Mouse (Mus musculus): ENCODE measurements at regions not wholly inside any gene's neighbourhood (a gene's known extent, or its start where the extent isn't known, plus 50 kb on each side); places are given as distances from the start of the nearest gene placed in this dataset.

DNA sequence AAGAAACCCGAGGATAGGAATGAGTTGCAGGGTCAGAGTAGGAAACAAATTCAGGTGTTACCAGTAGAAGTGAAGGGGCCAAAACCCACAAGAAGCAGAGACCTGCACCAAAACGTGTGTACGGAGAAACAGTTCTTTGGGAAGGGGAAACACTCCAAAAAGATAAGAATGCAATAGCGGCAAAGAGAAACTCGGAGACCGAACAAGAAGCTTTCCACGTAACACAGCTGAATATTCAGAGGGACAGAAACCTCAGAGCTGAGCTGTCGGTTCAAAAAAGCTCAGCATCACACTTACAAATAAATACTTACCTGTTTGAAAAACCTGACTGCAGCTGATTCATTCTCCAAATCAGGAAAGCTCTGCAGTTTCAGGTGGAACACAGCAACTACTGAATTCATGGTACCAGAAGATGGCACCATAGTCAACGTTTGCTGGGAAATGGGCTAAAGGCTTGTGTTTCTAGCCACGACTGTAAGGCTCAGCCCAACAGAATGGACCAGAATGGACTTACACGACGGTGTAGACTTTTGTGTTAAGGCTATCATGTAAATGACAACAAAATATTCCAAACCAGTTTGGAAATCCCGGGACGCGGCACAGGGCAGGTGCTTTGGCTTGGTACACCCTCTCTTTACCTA, 484.9 kb downstream of the Plcl1 start:
- ATAC-seq = no peak

DNA sequence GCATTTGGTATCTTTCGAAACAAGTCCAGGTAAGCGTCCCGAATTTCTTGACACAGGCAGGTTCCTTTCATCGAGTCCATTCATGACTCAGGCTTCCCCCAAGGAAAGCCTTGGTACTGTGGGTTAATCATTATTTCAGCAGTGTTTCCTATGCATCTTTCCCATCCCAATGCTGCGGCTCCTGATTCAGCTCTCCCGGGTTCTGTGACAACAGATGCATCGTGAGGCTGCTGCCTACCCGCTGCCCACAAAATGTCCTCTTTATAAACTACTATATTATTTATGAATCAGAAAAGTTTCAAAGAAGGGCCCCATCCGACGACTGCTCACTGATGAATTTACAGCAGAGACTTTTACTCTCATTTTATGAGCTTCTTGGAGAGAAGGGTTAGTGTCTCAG, 486.2 kb downstream of the Plcl1 start:
- no peak for ATAC-seq

DNA sequence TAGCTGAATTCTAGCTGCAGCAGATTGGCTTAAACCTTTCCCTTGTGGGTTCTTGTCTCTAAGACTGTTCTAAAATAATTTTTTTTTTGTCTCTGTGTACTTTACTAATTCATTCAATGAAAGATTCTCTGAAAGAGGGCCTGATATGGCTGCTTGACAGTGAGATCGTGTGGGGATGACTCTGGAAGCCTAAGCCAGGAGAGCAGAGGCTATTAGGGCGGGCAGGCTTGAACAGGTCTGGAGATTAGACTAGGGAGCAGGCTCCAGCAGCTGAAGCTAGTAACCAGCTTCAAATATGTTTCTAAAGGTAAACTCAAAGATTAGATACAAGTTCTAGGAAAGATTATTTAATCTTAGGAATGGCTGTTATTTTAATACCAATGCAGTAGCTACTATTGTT, 491.9 kb downstream of the Plcl1 start:
- ATAC-seq = no peak

DNA sequence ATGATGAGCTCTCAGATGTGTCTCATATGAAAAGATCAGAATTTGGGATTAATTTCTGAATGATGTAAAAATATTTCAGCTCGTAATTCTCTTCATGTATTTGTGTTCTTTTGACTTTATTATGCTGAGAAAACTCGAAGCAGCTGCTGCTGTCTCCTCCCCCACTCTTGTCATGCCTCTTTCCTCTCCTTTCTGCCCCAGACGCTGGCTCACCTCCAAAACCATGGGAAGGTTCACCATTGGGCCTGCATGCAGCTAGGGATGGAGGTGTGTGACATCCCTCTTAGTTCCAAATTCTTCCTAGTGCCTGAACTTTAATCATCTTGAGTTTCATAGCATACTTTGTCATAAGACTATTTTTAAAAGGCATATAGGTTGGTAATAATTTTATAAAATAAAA, 492.3 kb downstream of the Plcl1 start:
- ATAC-seq = no peak

DNA sequence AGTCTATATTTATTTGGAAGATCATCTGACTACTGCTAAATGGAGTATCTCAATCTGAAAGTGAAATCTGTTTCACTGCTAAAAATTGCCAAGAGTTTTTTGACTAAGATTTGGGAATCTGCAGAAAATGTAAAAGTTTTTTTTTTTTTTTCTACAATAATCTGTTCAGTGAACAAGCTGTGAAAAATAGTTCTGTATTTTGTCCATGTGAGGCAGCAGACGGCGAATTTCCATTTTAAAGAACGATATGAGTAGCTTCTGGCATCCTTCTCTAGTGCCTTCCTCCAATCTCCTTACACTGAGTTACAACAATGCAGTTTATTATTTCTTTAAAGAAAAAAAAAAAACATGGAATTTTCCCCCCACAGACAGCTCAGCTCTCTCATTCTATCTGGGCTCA, 494.3 kb downstream of the Plcl1 start:
- no peak for ATAC-seq

DNA sequence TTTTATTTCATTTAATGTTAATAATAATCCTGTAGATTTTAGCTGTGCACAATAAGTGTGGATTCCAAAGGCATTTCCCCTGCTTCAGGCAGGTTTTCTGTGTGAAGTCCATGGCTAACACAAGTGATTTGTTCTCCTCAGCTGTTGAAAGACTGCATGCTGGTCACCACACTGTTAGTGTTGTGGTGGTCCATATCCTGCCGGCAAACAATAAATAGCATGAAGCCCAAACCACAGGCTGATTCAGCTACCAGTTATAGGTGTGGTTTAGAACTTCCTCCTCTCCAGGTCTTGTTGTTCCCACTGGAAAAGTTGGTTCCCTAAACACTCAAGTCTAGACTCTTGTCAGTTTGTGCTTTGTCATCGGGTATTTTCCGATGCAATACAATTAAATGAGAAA, 497.5 kb downstream of the Plcl1 start:
- no peak for ATAC-seq

DNA sequence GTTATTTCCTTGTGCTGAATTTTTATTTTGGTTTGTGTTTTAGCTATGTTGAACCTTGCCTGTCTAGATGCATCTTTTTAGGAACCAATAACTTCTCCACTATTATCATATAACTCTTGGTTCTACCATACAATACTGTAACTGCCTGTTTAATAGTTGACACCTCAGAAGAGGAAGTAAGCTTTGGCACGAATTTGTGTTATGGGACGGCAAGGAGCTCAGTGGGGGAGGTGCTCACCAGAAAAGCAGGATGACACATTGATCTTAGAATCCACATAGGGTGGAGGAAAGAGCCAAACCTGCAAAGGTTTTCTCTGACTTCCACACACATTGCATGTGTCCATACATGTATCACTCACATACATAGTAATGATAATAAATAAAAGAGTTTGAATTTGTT, 498.9 kb downstream of the Plcl1 start:
- no peak for ATAC-seq

DNA sequence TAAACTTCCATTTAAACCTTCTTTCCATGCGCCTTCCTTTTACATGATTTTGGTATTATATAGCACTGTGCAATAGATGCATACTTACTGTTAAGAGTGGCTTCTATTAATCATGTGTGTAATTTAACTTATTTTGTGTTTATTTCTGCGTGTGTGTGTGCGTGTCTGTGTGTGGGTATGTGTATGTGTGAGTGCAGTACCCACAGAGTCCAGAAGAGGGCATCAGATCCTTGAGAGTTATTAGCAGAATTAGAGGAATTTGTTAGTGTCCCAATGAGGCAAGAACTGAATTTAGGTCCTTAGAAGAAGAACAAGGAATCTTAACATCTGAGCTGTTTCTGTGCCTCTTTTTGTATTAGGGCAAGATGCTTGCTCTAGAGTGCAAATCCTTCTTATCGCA, 499.5 kb downstream of the Plcl1 start:
- ATAC-seq = no peak

DNA sequence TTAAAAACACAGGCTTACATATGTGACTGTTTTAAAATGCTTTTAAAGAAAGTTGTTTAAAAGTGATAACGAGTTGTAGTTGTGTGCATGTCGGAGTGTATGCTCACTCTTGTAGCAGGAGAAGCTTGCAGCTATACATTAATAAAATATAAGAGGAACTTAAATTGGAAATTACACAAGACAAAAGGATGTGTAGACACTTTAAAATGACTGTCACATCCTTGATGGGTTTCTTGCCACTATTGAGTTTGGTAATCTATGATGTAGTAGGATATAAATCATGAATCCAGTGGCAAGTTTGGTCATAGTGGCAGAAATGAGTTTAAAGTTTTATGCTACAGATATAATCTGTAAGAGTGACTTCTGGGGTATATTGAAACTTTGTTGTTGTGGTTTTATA, 504.3 kb downstream of the Plcl1 start:
- no peak for ATAC-seq

DNA sequence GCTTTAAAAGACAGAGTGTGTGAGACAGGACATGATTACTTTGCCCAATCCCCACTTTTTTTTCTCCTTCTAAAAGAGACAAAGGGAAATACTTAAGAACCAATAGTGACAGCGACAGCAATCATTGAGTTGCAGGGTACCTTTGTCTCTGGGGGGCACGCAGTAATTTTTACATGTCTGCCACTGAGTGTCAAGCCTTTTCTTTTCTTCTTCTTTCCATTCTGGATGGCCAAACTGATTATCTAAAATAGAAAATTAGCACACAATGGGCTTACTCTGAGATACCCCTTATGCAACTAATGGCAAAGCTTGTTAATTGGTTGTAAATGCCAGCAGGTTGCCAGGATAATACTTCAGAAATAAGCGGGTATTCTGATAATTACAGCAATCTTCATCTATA, 508.6 kb downstream of the Plcl1 start:
- ATAC-seq = no peak

DNA sequence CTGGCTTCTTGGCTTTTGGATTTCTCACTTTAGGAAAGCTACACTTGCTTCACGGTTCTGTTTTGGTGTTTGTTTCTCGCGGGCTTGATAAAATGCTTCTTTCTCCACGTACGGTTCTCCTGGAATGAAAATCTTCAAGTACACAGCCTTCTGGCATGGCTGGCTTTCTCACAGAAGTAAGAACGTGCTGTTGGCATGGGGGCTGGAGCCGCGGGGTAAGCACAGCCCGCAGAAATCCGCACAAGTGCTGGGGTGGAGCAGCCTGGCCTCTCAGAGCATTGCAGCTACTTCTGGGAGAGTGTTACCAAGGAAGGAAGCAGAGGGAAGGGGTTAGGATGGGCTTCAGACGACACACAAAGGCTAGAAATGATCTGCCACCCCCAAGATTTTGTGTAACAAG, 510.2 kb downstream of the Plcl1 start:
- ATAC-seq = no peak

DNA sequence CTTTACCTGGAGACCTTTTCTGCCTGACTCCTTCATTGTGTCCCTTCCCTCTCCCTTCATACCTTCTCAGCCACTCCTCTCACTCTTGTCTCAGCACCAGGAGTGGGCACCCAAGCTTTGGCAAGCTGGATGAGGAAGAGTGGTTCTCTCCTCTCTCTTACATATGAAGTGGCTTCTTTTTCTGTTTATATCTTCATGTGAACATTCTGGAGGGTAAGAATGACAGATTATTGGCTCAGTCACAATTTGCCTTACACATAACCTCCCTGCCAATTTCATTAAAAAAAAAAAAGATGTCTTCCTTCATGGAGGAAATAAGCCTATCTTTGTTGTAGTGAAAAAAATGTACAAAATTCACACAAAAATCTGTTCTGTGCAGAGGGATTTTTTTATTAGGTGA, 513.8 kb downstream of the Plcl1 start:
- no peak for ATAC-seq

DNA sequence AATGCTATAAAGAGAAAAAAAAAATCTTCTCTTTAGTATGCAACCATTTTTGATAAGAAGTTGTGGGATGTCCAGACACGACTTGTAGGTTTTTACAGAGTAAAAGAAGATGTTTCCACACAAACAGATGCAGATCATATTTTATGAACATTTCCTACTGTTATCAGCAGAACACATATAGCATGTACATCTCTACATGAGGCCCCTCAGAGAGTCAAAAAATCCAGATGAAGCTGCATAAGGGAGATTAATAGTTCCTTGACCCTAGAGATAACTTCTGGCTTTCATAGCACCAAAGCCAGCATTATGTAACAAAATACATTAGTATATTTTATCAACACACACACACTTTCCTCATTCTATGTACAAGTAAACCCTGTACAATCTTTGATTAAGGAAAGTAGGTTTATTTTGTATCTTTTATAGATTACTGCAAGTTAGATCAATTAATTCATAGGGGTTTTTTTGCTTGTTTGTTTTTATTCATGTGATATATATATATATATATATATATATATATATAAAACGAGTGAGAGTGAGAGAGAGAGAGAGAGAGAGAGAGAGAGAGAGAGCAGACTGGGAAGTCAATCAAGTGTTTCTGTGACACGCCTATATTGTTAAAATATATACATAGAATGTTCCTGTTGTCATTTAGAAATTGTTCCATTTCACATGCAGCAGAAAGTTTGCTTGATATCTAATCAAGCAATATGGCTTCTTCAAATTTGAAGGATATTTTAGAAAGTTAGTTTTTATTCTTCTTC, 541.2 kb downstream of the Plcl1 start:
- ATAC-seq = no peak

DNA sequence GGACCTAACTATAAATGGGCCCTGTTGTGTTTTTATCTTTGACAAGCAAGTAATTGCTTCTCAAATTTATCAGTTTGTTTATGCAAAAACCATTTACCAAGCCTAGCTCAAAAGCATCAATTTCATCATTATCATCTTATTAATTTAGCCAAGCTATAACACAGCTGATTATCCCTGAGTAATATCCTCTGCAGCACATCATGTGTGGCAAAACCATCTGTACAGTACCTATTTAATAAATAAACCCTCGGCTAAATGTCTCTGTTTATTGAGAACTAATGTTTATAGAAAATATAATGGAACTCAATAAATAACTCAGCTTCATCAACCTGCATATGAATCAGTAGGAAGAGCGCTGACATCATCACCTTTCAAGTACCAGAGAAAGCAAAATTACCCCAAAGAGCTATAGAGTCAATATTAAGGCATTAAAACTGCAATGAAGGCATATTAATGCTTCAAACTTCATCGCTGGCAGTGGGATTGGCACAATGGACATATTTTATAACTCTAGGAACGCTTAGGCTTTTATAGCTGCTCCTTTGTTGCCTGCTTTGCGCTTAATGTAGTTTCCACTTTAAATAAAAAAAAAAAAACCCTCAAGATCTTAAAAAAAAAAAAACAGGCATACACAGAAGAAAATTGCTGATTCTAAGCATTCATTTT, 542.0 kb downstream of the Plcl1 start:
- no peak for ATAC-seq

DNA sequence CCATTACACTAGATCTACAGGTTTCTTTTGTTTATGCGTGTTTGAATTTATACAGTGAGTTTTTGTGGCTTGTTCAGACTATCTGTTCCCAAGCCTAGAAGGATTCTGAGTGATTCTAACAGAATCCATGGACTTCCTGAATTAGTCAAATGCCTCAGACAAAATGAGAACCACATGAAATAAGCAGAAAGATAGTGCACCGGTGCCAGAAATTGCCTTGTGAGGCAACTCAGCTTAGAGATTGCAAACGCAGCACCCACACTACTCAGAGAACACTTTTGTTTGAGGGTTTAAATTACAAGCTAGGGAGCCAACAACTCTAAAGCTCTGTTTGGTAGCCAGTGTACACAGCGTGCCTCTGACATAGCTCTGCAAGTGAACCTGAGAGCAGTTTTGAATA, 543.9 kb downstream of the Plcl1 start:
- no peak for ATAC-seq

DNA sequence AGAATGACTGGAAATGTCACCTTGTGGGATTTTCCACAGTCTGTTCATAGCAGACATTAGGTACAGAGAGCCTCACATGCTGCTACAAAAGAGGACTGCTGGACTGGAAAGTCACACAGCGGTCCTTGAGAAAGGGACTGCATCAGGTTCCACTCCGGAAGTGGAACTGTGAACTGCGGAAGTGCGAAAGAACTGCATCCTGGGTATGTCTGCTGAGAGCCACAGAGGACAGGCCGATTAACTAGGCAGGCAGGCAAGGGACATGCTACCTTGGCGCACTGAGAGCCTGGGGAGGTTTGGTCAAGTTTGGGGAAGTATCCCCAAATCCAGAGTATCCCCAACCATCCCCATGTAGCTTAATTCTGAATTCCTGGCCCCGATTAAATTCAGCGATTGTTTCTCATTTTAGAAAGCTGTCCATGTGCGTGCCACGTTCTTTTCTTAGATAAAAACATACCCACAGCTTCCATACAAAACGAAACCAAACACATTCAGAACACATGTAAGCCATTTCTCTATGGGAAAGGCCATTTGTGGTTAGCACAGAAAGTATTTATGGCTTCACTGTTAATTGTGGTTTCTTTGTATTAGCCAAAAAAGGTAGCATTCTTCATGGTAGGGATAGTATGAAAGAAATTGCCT, 552.2 kb downstream of the Plcl1 start:
- no peak for ATAC-seq

DNA sequence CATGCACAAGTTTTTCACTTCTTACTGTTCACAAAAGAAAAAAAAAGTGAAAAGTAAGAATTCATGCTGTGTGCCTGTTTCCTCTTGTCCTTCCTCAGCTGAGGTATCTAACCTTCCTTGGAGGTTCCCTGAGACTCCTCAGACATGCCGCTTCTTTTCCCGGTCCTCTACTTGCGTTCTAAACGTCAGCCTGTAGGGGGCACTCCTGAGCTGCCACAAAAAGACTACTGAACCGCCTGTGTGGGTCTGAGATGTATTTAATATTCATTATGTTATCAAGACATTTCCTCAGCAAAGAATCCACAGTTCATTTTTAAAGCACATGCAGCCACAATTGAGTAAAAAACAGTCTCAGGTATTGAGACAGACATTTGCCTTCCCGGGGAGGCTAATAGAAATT, 554.6 kb downstream of the Plcl1 start:
- ATAC-seq = no peak

DNA sequence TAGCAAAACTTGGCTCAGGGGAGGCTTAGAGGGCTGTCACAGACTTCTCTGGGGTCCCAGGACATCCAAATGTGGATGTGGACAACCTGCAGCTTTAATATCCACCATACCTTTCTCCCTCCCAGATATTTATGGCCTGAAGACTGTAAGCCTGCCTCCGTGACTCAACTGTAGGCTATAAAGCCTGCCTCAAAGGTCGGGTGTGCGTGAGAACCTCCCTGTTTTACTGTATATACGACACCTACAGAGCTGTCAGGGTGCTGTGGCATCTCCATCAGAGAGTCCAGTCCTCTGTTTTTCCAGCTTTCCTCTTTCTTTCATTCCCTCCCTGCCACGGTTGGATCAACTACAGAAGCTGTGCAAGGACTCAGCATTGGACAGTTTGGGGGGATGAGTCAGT, 558.1 kb downstream of the Plcl1 start:
- ATAC-seq = no peak

DNA sequence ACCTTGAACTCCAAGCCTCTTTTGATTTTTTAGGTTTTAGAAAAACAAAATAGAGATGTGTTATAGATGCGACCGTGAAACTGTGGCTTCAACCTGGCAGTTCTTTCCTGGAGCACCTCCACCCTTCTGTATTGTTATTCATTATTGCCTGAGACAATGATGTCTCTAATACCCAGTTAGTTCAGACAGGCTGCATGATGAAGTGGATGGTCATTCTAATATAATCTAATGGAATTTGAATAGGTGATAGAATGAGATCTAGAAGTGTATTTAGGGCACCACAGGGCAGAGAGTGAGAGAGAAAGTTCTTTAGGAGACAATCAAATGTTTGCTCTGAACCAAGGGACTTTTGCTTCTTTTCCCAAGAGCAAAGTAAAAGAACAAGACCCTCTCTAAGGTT, 560.6 kb downstream of the Plcl1 start:
- no peak for ATAC-seq

DNA sequence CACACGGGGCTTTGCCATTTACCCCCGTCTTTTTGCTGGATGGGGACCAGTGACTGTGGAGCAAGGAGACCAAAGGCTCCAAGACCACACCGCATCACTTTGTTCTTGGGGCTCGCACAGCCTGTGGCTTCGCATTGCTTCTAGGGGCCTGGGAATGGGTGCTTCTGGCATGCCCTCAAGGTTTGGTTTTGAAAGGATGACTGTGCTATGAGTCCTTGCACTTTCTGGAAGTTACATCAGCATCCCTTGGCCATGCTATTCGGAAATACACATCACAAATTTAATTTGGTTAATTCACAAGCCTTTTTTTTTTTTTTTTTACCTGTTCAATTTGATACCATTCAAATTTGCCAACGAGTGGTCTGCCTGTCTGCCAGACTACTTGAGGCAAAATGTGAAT, 562.1 kb downstream of the Plcl1 start:
- no peak for ATAC-seq

DNA sequence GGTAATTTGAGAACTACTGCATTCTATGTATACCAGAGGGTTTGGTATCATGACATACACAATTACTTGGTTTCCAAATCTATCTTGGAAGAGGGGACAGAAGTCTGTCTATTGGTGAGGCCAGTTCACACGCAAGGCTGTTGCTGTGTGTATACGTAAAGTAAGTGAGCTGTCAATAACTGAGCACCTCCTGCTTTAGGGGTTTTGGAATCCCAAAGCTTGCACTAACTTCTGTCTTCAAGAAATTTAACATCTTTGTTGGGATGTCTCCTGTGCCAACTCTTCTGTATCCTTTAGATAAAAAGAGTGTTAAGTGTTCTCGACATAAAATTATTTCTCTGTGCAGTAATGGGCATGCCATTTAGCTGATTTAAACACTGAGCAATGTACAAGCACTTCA, 572.1 kb downstream of the Plcl1 start:
- no peak for ATAC-seq

DNA sequence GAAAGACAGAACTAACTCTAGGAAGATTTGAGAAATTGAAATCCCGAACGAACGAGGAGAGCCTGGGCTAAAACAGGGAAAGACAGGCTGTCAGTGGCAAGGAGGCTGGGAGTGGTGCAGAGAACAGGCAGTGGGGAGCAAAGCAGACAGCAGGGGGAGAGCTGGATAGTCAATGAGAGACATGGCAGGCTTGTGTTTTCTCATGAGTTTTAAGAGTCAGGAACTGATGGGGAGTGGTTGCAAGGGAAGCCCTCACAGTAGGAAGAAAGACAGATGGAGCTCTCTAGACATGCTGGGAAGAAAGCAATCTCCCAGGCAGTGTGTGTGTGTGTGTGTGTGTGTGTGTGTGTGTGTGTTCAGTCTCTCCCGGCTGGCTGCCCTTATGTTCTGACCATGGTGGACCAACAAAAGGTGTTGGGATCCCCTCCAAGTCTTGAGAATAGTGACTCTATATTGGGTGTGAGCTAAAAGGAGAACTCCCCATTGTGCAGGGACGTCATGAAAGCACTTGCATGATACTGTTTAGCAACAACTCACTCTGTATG, 577.9 kb downstream of the Plcl1 start:
- no peak for ATAC-seq

DNA sequence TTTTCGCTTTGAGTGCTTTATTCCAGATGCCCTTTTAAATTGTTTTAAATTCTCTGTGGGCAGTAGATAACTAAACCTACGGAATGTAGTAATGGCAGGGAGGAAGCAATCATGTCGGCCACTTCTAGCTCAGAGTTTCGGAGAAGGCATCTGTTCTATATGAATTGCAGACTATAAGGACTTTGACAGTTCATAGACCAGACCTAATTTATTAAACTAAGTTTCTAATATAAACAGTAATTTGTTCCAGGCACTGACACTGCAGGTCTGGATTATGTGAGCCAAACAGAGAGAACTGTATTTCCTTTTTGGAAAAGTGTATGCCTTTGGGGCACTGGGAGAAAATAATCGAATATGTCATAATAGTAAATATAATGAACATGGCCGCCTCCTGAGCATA, 591.4 kb downstream of the Plcl1 start:
- ATAC-seq = no peak
